Mouse (Mus musculus) midbrain, embryonic 15.5 days (tissue): ENCODE results near the gene Mapkapk2. TPM values are rescaled to one million over a fixed set of nuclear protein-coding genes. Genes with fewer than 3 reads are reported as not detected.

Experiments used
- ATAC-seq: fragments of 200-750 bp; cut with Nextera tagmentation; replicated peaks from 2 replicates; pipeline ENCODE4 v1.8.0; 2017; ENCODE audit warnings: moderate TSS enrichment
- H3K27ac ChIP-seq: fragments of 300-500 bp; sonication (generic); 2 replicates; pipeline ENCODE4 v1.5.1; 2015; ENCODE audit warnings: mild to moderate bottlenecking, inconsistent platforms
- H3K27me3 ChIP-seq: fragments of 300-500 bp; sonication (generic); replicated peaks from 2 replicates; pipeline ENCODE4 v1.6.1; 2015; ENCODE audit warnings: inconsistent platforms
- H3K36me3 ChIP-seq: fragments of 300-500 bp; sonication (generic); replicated peaks from 2 replicates; pipeline ENCODE4 v1.6.1; 2015; ENCODE audit warnings: inconsistent platforms
- H3K4me1 ChIP-seq: fragments of 300-500 bp; sonication (generic); 2 replicates; pipeline ENCODE4 v1.6.1; 2015; ENCODE audit warnings: inconsistent platforms
- H3K4me2 ChIP-seq: fragments of 300-500 bp; sonication (generic); 2 replicates; pipeline ENCODE4 v1.6.1; 2015; ENCODE audit warnings: inconsistent platforms, mild to moderate bottlenecking, moderate library complexity
- H3K4me3 ChIP-seq: fragments of 300-500 bp; sonication (generic); 2 replicates; pipeline ENCODE4 v1.5.1; 2015; ENCODE audit warnings: mild to moderate bottlenecking, inconsistent platforms
- H3K9ac ChIP-seq: fragments of 300-500 bp; sonication (generic); 2 replicates; pipeline ENCODE4 v1.6.1; 2015; ENCODE audit warnings: mild to moderate bottlenecking, inconsistent platforms
- H3K9me3 ChIP-seq: fragments of 300-500 bp; sonication (generic); 2 replicates; pipeline ENCODE4 v1.6.1; 2016; ENCODE audit warnings: inconsistent platforms
- WGBS: fragments of 180-500 bp; shearing (Covaris S2); methylation state at CpG from one replicate; pipeline ENCODE4 v1.1.7; 2015; ENCODE audit warnings: mixed read lengths; 5-methylcytosine and 5-hydroxymethylcytosine counted together
- polyA plus RNA-seq: library from polyadenylated mRNA; unstranded; fragments of >200 nt; fragmentation: Nextera tagmentation; extraction: Ambion mirVana; gene quantifications from 2 replicates; pipeline ENCODE4 v1.2.1, GENCODE M21; 2015

Gene Mapkapk2
- polyA plus RNA-seq, 1 experiment from 2014 or later, result 17.9 TPM

- Histone ChIP-seq H3K27ac (no peak overlapping the region), H3K9me3 (no peaks in the 10 kb centered on the region), H3K4me1 (no peaks in the 10 kb centered on the region), H3K36me3 (no peaks in the 10 kb centered on the region), H3K9ac (no peak overlapping the region), H3K4me2 (no peak overlapping the region), H3K4me3 (no peak overlapping the region), H3K27me3 (no peaks in the 10 kb centered on the region)
- WGBS, result 89% methylated on average over 10 of the region's 10 CpGs
- ATAC-seq, result no peak
Measured at GRCm38 (mm10) chr1:131103776-131104424, 6.3 kb upstream of the Mapkapk2 start.

GRCm38 (mm10) chr1:131100808-131101207 is 3.2 kb upstream of the Mapkapk2 start:
- Histone ChIP-seq H3K4me3 (no peak overlapping the region), H3K4me1 (peaks cover 10% of the 10 kb centered on the region), H3K4me2 (no peak overlapping the region), H3K27ac (no peak overlapping the region), H3K9me3 (no peaks in the 10 kb centered on the region), H3K36me3 (no peaks in the 10 kb centered on the region), H3K9ac (no peak overlapping the region), H3K27me3 (no peaks in the 10 kb centered on the region)
- no peak for ATAC-seq
- WGBS, result 78% methylated on average over 1 of the region's 1 CpGs

- H3K27ac ChIP-seq, result peak overlapping the region; percentile 82
- peaks cover 38% of the 10 kb centered on the region for H3K4me1 ChIP-seq
- H3K4me2 ChIP-seq, result peak overlapping the region; percentile 65
- no peaks in the 10 kb centered on the region for H3K36me3 ChIP-seq
- under 1% methylated on average over 82 of the region's 98 CpGs for WGBS
- peak overlapping the region; percentile 78 for H3K4me3 ChIP-seq
- peak; percentile 72 for ATAC-seq
- H3K9ac ChIP-seq, result peak overlapping the region; percentile 86
- H3K9me3 ChIP-seq, result no peaks in the 10 kb centered on the region
- no peaks in the 10 kb centered on the region for H3K27me3 ChIP-seq
Measured at GRCm38 (mm10) chr1:131096803-131097699, 575 bp downstream of the Mapkapk2 start.

GRCm38 (mm10) chr1:131096132-131096695 is 1.4 kb downstream of the Mapkapk2 start:
- H3K9ac ChIP-seq, result peak overlapping the region; percentile 86
- peaks cover 42% of the 10 kb centered on the region for H3K4me1 ChIP-seq
- peak overlapping the region; percentile 82 for H3K27ac ChIP-seq
- ATAC-seq, result no peak
- peak overlapping the region; percentile 78 for H3K4me3 ChIP-seq
- no peaks in the 10 kb centered on the region for H3K27me3 ChIP-seq
- 15% methylated on average over 9 of the region's 9 CpGs for WGBS
- H3K9me3 ChIP-seq, result no peaks in the 10 kb centered on the region
- no peaks in the 10 kb centered on the region for H3K36me3 ChIP-seq
- H3K4me2 ChIP-seq, result peak overlapping the region; percentile 65

DNA sequence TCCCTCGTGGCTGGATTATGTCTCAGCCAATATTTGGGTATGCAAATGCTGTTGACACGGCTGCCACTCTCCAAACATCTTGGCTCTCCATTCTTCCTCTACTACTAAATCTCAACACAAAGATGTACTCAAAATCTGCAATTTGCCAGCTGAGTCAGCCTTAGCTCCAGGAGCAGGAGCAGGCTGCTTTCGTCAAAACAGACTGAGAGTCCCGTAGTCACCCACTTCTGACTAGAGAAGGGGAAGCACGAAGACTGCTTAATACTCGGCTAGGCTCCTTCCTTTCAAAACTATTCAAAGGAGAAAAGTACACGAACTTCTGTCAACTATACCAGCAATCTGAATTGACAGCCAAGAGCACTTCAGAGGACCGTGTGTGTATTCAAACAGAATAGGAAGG is 2.1 kb downstream of the Mapkapk2 start:
- ATAC-seq, result no peak
- Histone ChIP-seq H3K4me3 (peak overlapping the region; percentile 78), H3K4me2 (peak overlapping the region; percentile 65), H3K9ac (no peak overlapping the region; the same call in 1 of the 2 replicates), H3K36me3 (no peaks in the 10 kb centered on the region), H3K27ac (no peak overlapping the region), H3K27me3 (no peaks in the 10 kb centered on the region), H3K9me3 (no peaks in the 10 kb centered on the region), H3K4me1 (peaks cover 47% of the 10 kb centered on the region)
- WGBS, result 7% methylated on average over 8 of the region's 8 CpGs

GRCm38 (mm10) chr1:131093889-131094288 is 3.7 kb downstream of the Mapkapk2 start:
- Histone ChIP-seq H3K36me3 (no peaks in the 10 kb centered on the region), H3K9me3 (no peaks in the 10 kb centered on the region), H3K27ac (no peak overlapping the region), H3K27me3 (no peaks in the 10 kb centered on the region), H3K4me3 (no peak overlapping the region), H3K9ac (no peak overlapping the region), H3K4me2 (no peak overlapping the region), H3K4me1 (peaks cover 61% of the 10 kb centered on the region)
- 76% methylated on average over 8 of the region's 8 CpGs for WGBS
- ATAC-seq, result no peak

DNA sequence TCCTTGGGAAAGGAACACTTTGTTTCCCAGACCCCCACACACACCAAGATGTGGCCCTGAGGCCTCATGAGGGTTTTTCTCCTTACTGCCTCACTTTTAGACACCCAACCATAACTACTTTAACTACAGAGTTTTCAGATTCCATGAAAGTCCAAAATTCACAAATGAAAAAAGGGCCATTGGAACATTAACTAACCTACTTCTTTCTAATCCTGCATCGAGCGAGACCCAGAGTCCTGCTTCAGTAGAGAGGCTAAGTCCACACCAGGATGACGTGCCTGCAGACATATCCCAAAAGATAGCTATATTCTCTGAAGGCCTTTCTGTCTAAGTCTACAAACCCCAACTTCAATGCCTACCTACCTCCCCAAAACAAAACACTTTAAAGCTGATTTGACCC is 4.8 kb downstream of the Mapkapk2 start:
- Histone ChIP-seq H3K27ac (no peak overlapping the region), H3K9me3 (no peaks in the 10 kb centered on the region), H3K4me1 (peaks cover 67% of the 10 kb centered on the region), H3K27me3 (no peaks in the 10 kb centered on the region), H3K4me3 (no peak overlapping the region), H3K9ac (no peak overlapping the region), H3K36me3 (no peaks in the 10 kb centered on the region), H3K4me2 (no peak overlapping the region)
- ATAC-seq, result no peak
- WGBS, result 94% methylated on average over 3 of the region's 3 CpGs

GRCm38 (mm10) chr1:131092173-131092572 is 5.5 kb downstream of the Mapkapk2 start:
- Histone ChIP-seq H3K4me2 (no peak overlapping the region), H3K4me3 (no peak overlapping the region), H3K27me3 (no peaks in the 10 kb centered on the region), H3K36me3 (no peaks in the 10 kb centered on the region), H3K9ac (no peak overlapping the region), H3K9me3 (no peaks in the 10 kb centered on the region), H3K4me1 (peaks cover 71% of the 10 kb centered on the region), H3K27ac (no peak overlapping the region)
- ATAC-seq, result no peak
- WGBS, result 84% methylated on average over 3 of the region's 3 CpGs

DNA sequence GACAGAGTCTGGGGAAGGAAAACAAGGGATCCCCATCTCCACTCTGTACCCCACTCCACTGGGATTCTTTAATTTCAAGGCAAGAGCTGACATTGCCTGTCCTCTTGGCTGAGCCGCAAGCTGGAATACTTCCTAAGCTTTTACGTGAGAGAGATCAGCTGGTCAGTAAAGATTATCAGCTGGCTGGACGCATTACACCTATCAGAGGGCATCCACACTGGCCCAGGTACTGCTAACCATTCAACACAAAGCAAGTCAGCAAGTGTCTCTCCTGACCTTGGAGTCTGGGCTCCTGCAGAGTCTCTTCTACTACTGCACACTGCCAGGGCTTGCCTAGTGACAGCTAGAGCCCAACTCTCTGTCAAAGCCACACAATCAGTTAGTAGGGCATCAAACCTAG is 6.1 kb downstream of the Mapkapk2 start:
- Histone ChIP-seq H3K36me3 (no peaks in the 10 kb centered on the region), H3K27me3 (no peaks in the 10 kb centered on the region), H3K27ac (no peak overlapping the region), H3K4me2 (no peak overlapping the region), H3K4me1 (peaks cover 77% of the 10 kb centered on the region), H3K9ac (no peak overlapping the region), H3K9me3 (no peaks in the 10 kb centered on the region), H3K4me3 (no peak overlapping the region)
- WGBS, result 81% methylated on average over 3 of the region's 3 CpGs
- ATAC-seq, result no peak

DNA sequence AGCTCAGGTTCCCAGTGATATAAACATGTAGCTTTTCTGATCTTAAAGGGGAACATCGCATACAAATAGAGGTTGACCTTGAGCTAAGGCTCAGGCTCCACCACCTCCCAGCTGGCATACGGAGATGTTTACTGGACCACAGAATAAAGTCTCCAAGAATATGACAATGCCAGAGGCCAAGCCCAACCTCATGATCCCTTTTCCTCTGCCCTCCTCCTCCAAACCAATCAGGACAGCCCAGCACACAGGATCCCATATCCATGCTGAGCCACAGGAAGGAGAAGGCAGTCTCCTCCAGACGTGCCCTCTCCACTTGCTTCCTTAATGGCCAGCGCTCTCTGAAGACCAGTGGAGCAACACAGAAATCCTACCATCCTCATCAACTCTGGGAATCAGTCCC is 6.7 kb downstream of the Mapkapk2 start:
- Histone ChIP-seq H3K9me3 (no peaks in the 10 kb centered on the region), H3K4me3 (no peak overlapping the region), H3K4me2 (no peak overlapping the region), H3K27ac (no peak overlapping the region), H3K27me3 (no peaks in the 10 kb centered on the region), H3K4me1 (peaks cover 77% of the 10 kb centered on the region), H3K36me3 (no peaks in the 10 kb centered on the region), H3K9ac (no peak overlapping the region)
- WGBS, result 76% methylated on average over 4 of the region's 4 CpGs
- ATAC-seq, result no peak

DNA sequence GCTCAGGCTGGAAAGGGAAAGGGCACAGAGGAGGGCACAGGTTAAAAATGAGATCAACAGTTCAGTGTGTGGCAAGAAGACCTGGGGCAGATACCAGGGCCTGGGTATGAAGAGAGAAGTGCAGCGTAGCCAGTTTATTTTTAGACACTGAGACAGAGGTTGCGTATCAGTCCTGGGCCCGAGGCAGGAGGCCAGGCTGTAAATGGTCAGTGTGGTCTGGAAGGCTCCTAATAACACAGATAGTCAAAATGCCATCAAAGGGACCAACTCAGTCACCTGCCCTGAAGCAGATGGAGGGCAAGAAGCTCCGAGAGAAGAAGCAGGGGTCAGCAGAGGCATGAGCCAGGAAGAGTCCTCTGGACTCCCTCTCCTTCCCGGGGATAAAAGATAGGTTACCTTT is 7.4 kb downstream of the Mapkapk2 start:
- Histone ChIP-seq H3K4me1 (peaks cover 72% of the 10 kb centered on the region), H3K4me2 (no peak overlapping the region), H3K36me3 (no peaks in the 10 kb centered on the region), H3K27ac (no peak overlapping the region), H3K9me3 (no peaks in the 10 kb centered on the region), H3K9ac (no peak overlapping the region), H3K27me3 (no peaks in the 10 kb centered on the region), H3K4me3 (no peak overlapping the region)
- 91% methylated on average over 5 of the region's 5 CpGs for WGBS
- ATAC-seq, result no peak

GRCm38 (mm10) chr1:131089525-131090127 is 8.0 kb downstream of the Mapkapk2 start:
- H3K4me2 ChIP-seq, result no peak overlapping the region
- no peak for ATAC-seq
- H3K27me3 ChIP-seq, result no peaks in the 10 kb centered on the region
- peaks cover 67% of the 10 kb centered on the region for H3K4me1 ChIP-seq
- no peaks in the 10 kb centered on the region for H3K36me3 ChIP-seq
- H3K9ac ChIP-seq, result no peak overlapping the region
- 92% methylated on average over 2 of the region's 2 CpGs for WGBS
- no peak overlapping the region for H3K4me3 ChIP-seq
- no peaks in the 10 kb centered on the region for H3K9me3 ChIP-seq
- H3K27ac ChIP-seq, result no peak overlapping the region
